Mouse (Mus musculus) heart, adult 2 months (tissue): ENCODE measurements around the gene Cript.
"Not testable (repeated sequence)": the region's sequence is repeated elsewhere in the genome, so short reads cannot be mapped to it uniquely, and the experiment has no call there.

Source experiments
- CTCF ChIP-seq: fragments of 200-600 bp; IDR thresholded peaks from 2 replicates; pipeline ENCODE4 v1.8.1; 2022; ENCODE audit warnings: antibody characterized with exemption, mild to moderate bottlenecking, moderate library complexity
- EP300 ChIP-seq: fragments of 200-500 bp; IDR thresholded peaks from 2 replicates; pipeline ENCODE4 v1.6.1; 2011; ENCODE audit warnings: low read depth, low read length, control low read depth; ENCODE audit not compliant: insufficient read depth
- POLR2A ChIP-seq: fragments of 200-500 bp; IDR thresholded peaks from 2 replicates; pipeline ENCODE4 v1.6.1; 2011; ENCODE audit warnings: mild to moderate bottlenecking, low read depth, low read length, control low read depth; ENCODE audit not compliant: insufficient read depth

- TF ChIP-seq CTCF, POLR2A, EP300: not testable (repeated sequence)
These were observed 46.8 kb downstream of the Cript start for GRCm38 (mm10) chr17:87072183-87072582.
